In the genomic region with DNA sequence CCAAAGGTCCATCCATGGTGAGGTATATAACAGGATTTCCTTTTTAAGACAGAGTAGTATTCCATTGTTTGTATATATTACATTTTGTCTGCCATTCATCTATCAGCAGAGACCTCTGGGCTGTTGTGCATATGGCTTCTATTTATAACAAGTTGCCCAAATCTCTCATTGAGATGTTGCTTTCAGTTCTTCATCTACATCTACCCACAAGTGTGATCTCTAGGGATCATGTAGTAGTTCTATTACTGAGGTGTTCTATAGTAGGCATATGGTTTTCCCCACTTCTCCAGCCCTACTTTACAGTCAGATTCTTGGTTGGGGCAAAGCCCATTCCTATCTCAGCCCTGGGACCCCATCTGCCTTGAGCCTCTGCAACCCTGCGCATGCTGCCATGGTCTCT, we compare ENCODE assay signal across 29 mouse cellular contexts.
"Had no signal": no experiment of that assay in that cellular context is flagged by ENCODE, and none has a peak within 500 bp of the region (broad histone marks: within the 10 kb centered on the region; RNA-seq: fewer than 3 reads in every experiment).

No protein-coding gene starts in this region.

- H3K36me3 ChIP-seq: limb, embryonic 10.5 days; limb, embryonic 12.5 days; limb, embryonic 13.5 days; limb, embryonic 15.5 days; liver, embryonic 12.5 days; liver, embryonic 13.5 days; liver, embryonic 15.5 days; lung, embryonic 15.5 days; midbrain, embryonic 10.5 days; midbrain, embryonic 12.5 days; midbrain, embryonic 13.5 days; midbrain, embryonic 15.5 days; neural tube, embryonic 12.5 days had no signal

- DNase-seq: left cerebral cortex, postnatal 4 days; liver; liver, embryonic 13.5 days; liver, postnatal 0 days; lung, adult 18-20 months; lung, adult 2 months; lung, embryonic 14.5 days; lung, postnatal 10 days; lung, postnatal 14 days; lung, postnatal 4 days; midbrain, embryonic 14.5 days had no signal

- H3K27me3 ChIP-seq: limb, embryonic 12.5 days; limb, embryonic 13.5 days; limb, embryonic 15.5 days; liver, embryonic 12.5 days; liver, embryonic 13.5 days; liver, embryonic 15.5 days; lung, embryonic 15.5 days; megakaryocyte, embryonic 14.5 days; midbrain, embryonic 12.5 days; midbrain, embryonic 13.5 days; midbrain, embryonic 15.5 days; neural tube, embryonic 12.5 days had no signal

- H3K4me2 ChIP-seq: limb, embryonic 12.5 days; limb, embryonic 13.5 days; limb, embryonic 15.5 days; liver, embryonic 11.5 days; liver, embryonic 12.5 days; liver, embryonic 13.5 days; liver, embryonic 15.5 days; lung, embryonic 14.5 days; lung, embryonic 15.5 days; midbrain, embryonic 11.5 days; midbrain, embryonic 12.5 days; midbrain, embryonic 13.5 days; midbrain, embryonic 15.5 days; neural tube, embryonic 12.5 days had no signal

- H3K4me3 ChIP-seq: limb, embryonic 10.5 days; limb, embryonic 12.5 days; limb, embryonic 13.5 days; limb, embryonic 15.5 days; liver, embryonic 12.5 days; liver, embryonic 13.5 days; liver, embryonic 15.5 days; lung, embryonic 15.5 days; megakaryocyte, embryonic 14.5 days; midbrain, embryonic 10.5 days; midbrain, embryonic 12.5 days; midbrain, embryonic 13.5 days; midbrain, embryonic 15.5 days; myocyte; neural tube, embryonic 12.5 days had no signal

- H3K27ac ChIP-seq: limb, embryonic 10.5 days; limb, embryonic 12.5 days; limb, embryonic 13.5 days; limb, embryonic 15.5 days; liver, embryonic 12.5 days; liver, embryonic 13.5 days; liver, embryonic 14.5 days; liver, embryonic 15.5 days; lung, embryonic 15.5 days; macrophage; midbrain, embryonic 10.5 days; midbrain, embryonic 12.5 days; midbrain, embryonic 13.5 days; midbrain, embryonic 15.5 days; neural tube, embryonic 12.5 days had no signal

- H3K4me1 ChIP-seq: limb, embryonic 13.5 days; limb, embryonic 15.5 days; liver, embryonic 13.5 days; liver, embryonic 15.5 days; lung, embryonic 15.5 days; megakaryocyte, embryonic 14.5 days; midbrain, embryonic 12.5 days; midbrain, embryonic 15.5 days; neural tube, embryonic 12.5 days had no signal

- H3K9me3 ChIP-seq: limb, embryonic 10.5 days; limb, embryonic 12.5 days; limb, embryonic 13.5 days; limb, embryonic 15.5 days; liver, embryonic 12.5 days; liver, embryonic 13.5 days; liver, embryonic 15.5 days; lung, embryonic 15.5 days; megakaryocyte, embryonic 14.5 days; midbrain, embryonic 10.5 days; midbrain, embryonic 12.5 days; midbrain, embryonic 13.5 days; midbrain, embryonic 15.5 days; neural tube, embryonic 12.5 days had no signal

- H3K9ac ChIP-seq: limb, embryonic 12.5 days; limb, embryonic 13.5 days; limb, embryonic 15.5 days; liver, embryonic 12.5 days; liver, embryonic 13.5 days; liver, embryonic 14.5 days; liver, embryonic 15.5 days; liver, postnatal 0 days; lung, embryonic 14.5 days; lung, embryonic 15.5 days; midbrain, embryonic 12.5 days; midbrain, embryonic 13.5 days; midbrain, embryonic 15.5 days; neural tube, embryonic 12.5 days had no signal
